Mouse (Mus musculus) thymus, postnatal 36 days (tissue): ENCODE measurements around the gene Ccdc34.

Source experiments
- DNase-seq, 2 experiments: peaks; one replicate each; pipeline ENCODE4 v3.0.0; 2022; ENCODE audit warnings: mixed read lengths in 2 of 2

The Ccdc34 gene

DNA sequence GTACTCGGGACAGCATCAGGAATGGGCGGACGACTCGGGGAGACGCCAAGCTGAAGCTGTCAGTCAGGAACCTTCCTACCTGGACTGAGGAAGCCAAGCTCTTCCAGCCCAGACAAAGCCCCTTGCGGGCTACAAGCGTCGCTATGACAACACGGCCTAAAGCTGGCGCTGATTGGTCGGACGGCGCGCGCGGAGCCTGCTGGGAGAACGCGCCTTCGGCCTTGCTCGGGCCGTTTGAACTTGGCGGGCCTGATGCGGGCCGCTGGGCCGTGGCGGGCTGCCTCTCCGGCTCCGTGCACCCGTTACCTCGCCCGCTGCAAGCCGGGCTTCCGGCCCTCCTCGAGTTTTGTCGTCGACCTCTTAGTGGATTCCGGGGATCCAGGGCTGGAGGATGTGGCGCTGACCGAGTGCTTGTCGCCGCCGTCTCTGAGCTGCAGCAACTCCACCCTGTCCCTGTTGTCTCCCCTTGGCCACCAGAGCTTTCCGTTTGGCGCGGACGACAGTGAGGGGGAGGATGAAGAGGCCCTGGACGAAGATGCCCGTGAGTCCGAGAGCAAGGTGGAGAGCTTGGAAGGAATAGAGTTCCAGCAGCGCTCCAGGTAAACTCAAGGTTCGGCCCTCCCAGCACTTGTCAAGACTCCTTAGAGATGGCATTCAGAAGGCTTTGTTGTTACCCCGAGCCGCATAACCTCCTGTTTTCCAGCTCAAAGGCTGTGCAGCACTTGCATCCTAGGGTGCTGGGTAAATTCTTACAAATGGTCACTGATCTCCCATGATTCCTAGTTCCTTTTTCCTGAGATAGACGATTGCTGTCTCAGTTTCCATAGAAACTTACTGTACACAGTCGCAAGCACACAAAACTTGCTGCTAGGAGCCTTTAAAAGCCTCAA is at the start of gene Ccdc34:
TSS of gene Ccdc34 (plus strand) at position 202 of the 890 bp plus-strand sequence.
- peak; percentile 86 to 89 for DNase-seq

GRCm38 (mm10) chr2:109969381-109969780 is 48.2 kb upstream of the Ccdc34 start:
- no peak for DNase-seq

- DNase-seq, result no peak
These were observed 47.6 kb upstream of the Ccdc34 start for GRCm38 (mm10) chr2:109969926-109970532.

GRCm38 (mm10) chr2:109970744-109971410 is 46.7 kb upstream of the Ccdc34 start:
- no peak for DNase-seq

DNA sequence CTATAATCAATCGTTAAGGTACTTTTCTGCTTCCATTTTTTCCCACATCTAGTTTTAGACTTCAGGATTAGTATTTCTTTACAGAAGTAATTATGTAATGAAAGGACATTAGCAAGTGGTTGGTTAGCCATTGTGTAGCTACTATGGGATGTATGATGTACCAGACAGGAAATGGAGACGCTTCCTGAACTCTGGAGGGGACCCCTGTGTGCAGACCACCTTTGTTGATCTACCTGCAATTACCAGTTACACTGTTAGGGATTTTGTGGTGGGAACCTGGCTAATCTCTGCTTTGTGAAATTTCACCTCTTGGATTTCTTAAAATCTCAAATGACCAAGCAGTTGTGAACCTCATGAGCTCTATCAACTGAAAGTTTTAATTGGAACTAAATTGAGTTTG is 45.3 kb upstream of the Ccdc34 start:
- DNase-seq, result no peak

- no peak for DNase-seq
These were observed 44.7 kb upstream of the Ccdc34 start for GRCm38 (mm10) chr2:109972922-109973321.

GRCm38 (mm10) chr2:109974807-109975206 is 42.8 kb upstream of the Ccdc34 start:
- DNase-seq, result no peak

DNA sequence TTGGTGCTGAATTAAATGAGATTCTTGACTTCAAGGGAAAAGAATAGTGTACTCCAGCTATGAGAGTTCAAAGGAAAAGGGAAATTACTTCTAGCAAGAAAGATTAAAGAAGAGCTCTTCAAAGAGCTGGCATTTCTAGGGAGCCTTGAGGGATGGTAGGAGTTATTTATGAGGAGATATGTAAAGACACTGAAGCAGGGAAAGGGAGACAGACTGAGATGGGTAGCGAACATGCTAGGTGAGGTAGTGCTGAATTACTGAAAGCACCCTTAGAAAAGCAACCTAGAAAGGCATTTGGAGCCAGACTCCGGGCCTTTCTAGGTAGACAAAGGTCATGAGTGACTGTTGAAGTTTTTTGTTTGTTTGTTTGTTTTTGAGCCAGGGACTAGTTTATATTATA is 41.4 kb upstream of the Ccdc34 start:
- DNase-seq, result no peak

DNA sequence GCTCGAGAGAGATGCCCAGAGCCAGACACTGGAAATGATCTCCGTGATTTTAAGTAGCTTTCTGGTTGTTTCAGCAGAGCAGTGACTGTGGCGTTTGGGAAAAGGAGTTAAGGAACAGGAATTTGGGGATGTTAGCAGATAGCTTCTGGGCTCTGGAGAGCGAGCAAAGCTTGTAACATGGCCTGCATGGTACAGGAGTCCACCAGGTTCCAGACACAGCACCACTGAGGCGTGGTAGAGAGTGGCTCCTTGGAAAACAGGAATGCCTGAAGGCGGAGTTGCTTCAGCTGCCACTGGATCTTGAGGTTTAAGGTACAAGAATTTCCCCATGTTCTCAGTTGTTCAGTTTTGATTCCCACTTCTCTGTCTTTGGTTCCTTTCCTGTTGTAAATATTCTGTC is 40.3 kb upstream of the Ccdc34 start:
- no peak for DNase-seq

- DNase-seq, result no peak
These were observed 38.4 kb upstream of the Ccdc34 start for GRCm38 (mm10) chr2:109979209-109979608.

DNA sequence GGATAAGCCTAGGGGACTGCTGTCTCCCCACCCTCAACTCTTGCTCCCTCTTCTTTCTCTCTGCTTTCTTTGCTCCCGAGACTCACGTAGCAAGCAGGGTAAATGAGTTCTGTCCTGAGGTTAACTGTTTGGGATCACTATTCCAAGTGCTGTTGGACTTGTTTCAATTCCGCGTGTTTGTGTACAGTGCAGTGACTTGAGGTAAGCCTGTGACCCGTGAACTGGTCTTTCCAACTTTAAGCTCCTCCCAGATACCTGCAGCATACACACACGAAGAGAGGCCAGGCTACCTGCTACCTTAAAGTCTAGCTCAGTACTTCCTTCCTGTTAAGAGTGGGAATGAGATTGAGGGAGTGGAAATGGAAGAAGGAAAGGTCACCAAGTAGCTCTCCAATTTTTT is 34.2 kb upstream of the Ccdc34 start:
- no peak for DNase-seq

GRCm38 (mm10) chr2:109984930-109985329 is 32.7 kb upstream of the Ccdc34 start:
- DNase-seq, result no peak

DNA sequence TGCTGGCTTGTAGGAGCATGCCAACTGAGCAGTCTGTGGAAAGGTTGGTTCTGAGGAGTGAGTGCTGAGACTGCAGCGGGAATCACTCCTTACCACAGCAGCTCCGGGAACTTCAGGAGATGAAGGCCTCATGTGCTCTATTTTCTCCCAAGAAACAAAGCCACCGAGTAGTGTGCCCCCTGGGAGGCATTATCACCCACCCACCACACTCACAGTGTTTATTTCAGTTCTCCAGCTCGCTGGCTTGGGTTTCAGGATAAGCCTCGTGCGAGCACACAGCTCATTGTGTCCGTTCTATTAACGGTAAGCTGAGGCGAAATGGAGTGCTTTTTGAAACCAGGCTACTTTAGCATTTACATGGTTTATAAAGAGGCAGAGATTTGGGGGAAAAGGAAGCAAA is 32.1 kb upstream of the Ccdc34 start:
- DNase-seq, result no peak

GRCm38 (mm10) chr2:109986036-109986785 is 31.4 kb upstream of the Ccdc34 start:
- DNase-seq, result no peak

- DNase-seq, result no peak
These were observed 29.7 kb upstream of the Ccdc34 start for GRCm38 (mm10) chr2:109987946-109988345.

DNA sequence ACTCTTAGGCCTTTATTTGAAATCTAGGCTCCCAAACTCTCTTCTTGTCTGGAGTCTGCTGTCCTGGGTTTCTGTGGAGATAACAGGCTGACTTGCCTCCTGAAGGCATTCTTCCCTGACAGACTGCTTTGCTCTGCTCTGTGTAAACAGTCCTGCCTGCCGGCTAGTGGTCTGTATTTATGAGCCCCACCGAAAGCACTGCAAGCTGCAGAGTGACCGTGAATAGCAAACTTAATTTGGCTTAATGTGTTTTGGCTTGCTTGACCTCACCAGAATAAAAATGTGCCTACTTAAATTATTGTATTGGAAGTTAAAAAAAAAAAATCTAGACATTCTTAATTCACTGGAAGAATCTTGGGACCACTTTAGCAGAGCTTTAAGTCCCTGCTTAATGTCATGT is 28.4 kb upstream of the Ccdc34 start:
- no peak for DNase-seq

- no peak for DNase-seq
These were observed 27.7 kb upstream of the Ccdc34 start for GRCm38 (mm10) chr2:109989679-109990473.

GRCm38 (mm10) chr2:109991754-109992153 is 25.9 kb upstream of the Ccdc34 start:
- DNase-seq, result no peak

GRCm38 (mm10) chr2:109992448-109993073 is 25.1 kb upstream of the Ccdc34 start:
- no peak for DNase-seq

GRCm38 (mm10) chr2:109993404-109993803 is 24.2 kb upstream of the Ccdc34 start:
- DNase-seq, result no peak

DNA sequence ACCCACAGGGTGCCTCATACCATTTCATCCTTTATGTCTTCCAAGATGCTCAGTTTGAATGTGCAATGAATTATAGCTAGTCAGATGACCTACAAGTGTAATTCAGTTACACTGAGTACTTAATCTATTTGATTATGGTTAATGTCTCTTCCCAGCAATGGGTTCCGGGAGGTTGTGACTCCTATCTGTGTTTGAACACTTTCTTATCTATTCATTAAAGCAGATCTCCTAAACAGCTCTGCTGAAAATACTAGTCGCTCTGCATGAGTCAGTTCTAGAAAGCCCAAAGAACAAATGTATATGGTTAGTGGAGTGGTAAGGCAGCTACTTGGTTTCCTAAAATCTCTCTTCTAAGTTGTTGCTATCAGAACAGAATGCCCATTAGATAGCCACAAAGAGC is 22.6 kb upstream of the Ccdc34 start:
- DNase-seq, result no peak

- no peak for DNase-seq
These were observed 21.2 kb upstream of the Ccdc34 start for GRCm38 (mm10) chr2:109996411-109996810.
